Mouse (Mus musculus) left cerebral cortex, postnatal 10 days (tissue): ENCODE results near the gene Arl8b. TPM values are rescaled to one million over a fixed set of nuclear protein-coding genes. Genes with fewer than 3 reads are reported as not detected.

ENCODE experiments used
- DNase-seq, 2 experiments: peaks; one replicate each; pipeline ENCODE4 v3.0.0; 2021 to 2022; ENCODE audit warnings: low spot score in 2 of 2, mixed read lengths in 1 of 2; ENCODE audit errors: extremely low spot score in 1 of 2
- intact Hi-C: fragments of 180-260 bp; cut with DNase I; formaldehyde crosslinking; loops from one replicate; pipeline ENCODE4 v1.15.1; 2025
- total RNA-seq, 2 experiments: library from RNA; stranded (reverse); gene quantifications; 2 replicates each; pipeline ENCODE4 v1.2.3; 2021

Arl8b gene
- total RNA-seq, 2 experiments from 2014 or later = 173 TPM

- intact Hi-C loops = loop anchor here (5.0 kb wide), 1 partner anchor 47 kb away; the partner anchor contains the start of gene Arl8b
- DNase-seq = peak in 1 of 2 experiments; percentile 58
These were observed 46.0 kb downstream of the Arl8b start for GRCm38 (mm10) chr6:108828872-108829271.

- intact Hi-C loops = loop anchor here (5.0 kb wide), 1 partner anchor 47 kb away; the partner anchor contains the start of gene Arl8b
- DNase-seq = peak; percentile 27 to 38
These were observed 46.8 kb downstream of the Arl8b start for GRCm38 (mm10) chr6:108829386-108830370.

- DNase-seq = no peak
- intact Hi-C loops = no loop called here
These were observed 49.3 kb downstream of the Arl8b start for GRCm38 (mm10) chr6:108832170-108832569.

- intact Hi-C loops = no loop called here
These were observed 50.1 kb downstream of the Arl8b start for GRCm38 (mm10) chr6:108832989-108833388.

GRCm38 (mm10) chr6:108833963-108834697, 51.2 kb downstream of the Arl8b start:
- no peak for DNase-seq

More at GRCm38 (mm10) chr6:108832989-108833388, 50.1 kb downstream of the Arl8b start:
- no peak for DNase-seq

GRCm38 (mm10) chr6:108835765-108836691, 53.1 kb downstream of the Arl8b start:
- DNase-seq = no peak
- intact Hi-C loops = no loop called here

More at GRCm38 (mm10) chr6:108833963-108834697, 51.2 kb downstream of the Arl8b start:
- intact Hi-C loops = no loop called here

- intact Hi-C loops = no loop called here
- DNase-seq = no peak
These were observed 54.2 kb downstream of the Arl8b start for GRCm38 (mm10) chr6:108837081-108837480.

GRCm38 (mm10) chr6:108837958-108838357, 55.1 kb downstream of the Arl8b start:
- no peak for DNase-seq
- intact Hi-C loops = no loop called here

GRCm38 (mm10) chr6:108839432-108839831, 56.5 kb downstream of the Arl8b start:
- no peak for DNase-seq
- intact Hi-C loops = no loop called here

GRCm38 (mm10) chr6:108840861-108841640, 58.2 kb downstream of the Arl8b start:
- DNase-seq = no peak
- intact Hi-C loops = no loop called here

- intact Hi-C loops = no loop called here
- DNase-seq = no peak
These were observed 60.8 kb downstream of the Arl8b start for GRCm38 (mm10) chr6:108843664-108844063.

GRCm38 (mm10) chr6:108844093-108844492, 61.2 kb downstream of the Arl8b start:
- no peak for DNase-seq
- intact Hi-C loops = no loop called here

- intact Hi-C loops = no loop called here
- DNase-seq = no peak
These were observed 61.9 kb downstream of the Arl8b start for GRCm38 (mm10) chr6:108844771-108845170.

- intact Hi-C loops = no loop called here
- no peak for DNase-seq
These were observed 69.3 kb downstream of the Arl8b start for GRCm38 (mm10) chr6:108852088-108852670.

- DNase-seq = no peak
- intact Hi-C loops = no loop called here
These were observed 70.1 kb downstream of the Arl8b start for GRCm38 (mm10) chr6:108852986-108853385.

GRCm38 (mm10) chr6:108858583-108858982, 75.7 kb downstream of the Arl8b start:
- intact Hi-C loops = no loop called here
- DNase-seq = no peak

GRCm38 (mm10) chr6:108861226-108861625, 78.3 kb downstream of the Arl8b start:
- DNase-seq = no peak
- intact Hi-C loops = no loop called here
